Mouse (Mus musculus) lung, postnatal 0 days (tissue): ENCODE measurements around the gene Olfr457.
A peak's percentile ranks its signal among the peaks of the same experiment; 100 is the strongest.

Source experiments
- CTCF ChIP-seq: IDR thresholded peaks from 2 replicates; pipeline ENCODE4 v1.5.1; 2016; ENCODE audit warnings: antibody characterized with exemption, mild to moderate bottlenecking
- EP300 ChIP-seq: IDR thresholded peaks from 2 replicates; pipeline ENCODE4 v1.6.1; 2016; ENCODE audit warnings: antibody characterized with exemption, mild to moderate bottlenecking, control low read depth

DNA sequence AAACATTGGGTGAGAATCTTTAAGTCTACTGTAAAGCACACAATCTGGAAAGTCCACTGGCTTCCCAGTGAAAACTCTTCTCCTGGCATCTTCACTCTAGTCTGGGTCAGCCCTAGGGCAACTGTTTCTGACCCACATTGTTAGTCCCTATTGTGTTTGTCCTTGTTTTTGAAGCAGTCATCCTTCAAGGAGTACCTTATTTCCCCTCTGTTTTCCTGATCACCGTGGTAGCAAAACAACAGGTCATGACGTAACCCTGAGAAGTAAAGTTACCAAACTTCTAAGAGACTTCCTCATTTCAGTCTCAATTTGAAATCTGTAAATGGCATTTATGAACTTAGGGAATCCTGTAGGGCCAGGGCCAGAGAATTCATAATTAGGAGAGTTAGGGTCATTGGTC, 54.7 kb downstream of the Olfr457 start:
- TF ChIP-seq EP300 (peak; percentile 12; the same call in 1 of the 2 replicates), CTCF (no peak)
